Mouse (Mus musculus): ENCODE results near the gene Trmt112. TPM values are rescaled to one million over a fixed set of nuclear protein-coding genes. Genes with fewer than 3 reads are reported as not detected.

Trmt112 gene
- polyA plus RNA-seq, 1 experiment = 183 TPM

DNA sequence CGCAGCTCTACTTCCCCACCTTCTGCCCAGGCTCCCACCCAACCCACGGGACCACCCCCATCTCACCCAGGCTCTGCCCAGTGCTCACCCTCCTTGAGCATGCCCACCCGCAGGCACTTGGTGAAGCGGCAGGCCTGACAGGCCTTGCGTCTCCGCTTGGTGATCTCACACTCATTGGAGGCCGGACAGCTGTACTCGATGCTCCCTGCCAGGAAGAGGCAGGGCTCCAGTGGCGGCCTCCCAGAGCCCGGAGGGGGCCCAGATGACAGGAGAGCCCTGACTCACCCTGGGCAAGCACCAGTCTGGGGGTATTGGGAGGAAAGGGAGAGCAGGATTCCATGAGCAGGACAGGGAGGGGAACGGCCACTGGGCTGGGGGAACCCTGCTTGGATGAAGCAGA is 4.5 kb downstream of the Trmt112 start:
- no peak overlapping the region for H3K27ac ChIP-seq (ENCODE audit: control insufficient read depth, insufficient read depth, low read length)
- peaks cover 4% of the 10 kb centered on the region; the same call in 1 of the 2 replicates for H3K36me3 ChIP-seq (ENCODE audit: control insufficient read depth, insufficient read depth, low read length)
- TF ChIP-seq CTCF (IDR thresholded peaks at IDR 0.05; ENCODE audit: borderline replicate concordance, control insufficient read depth, extremely low read depth, insufficient read depth, low read length, poor library complexity) = no peak
- TF ChIP-seq POLR2A (IDR thresholded peaks at IDR 0.05; ENCODE audit: control insufficient read depth, extremely low read depth, insufficient read depth, low read length, poor library complexity) = no peak
- 98% methylated on average over 11 of the region's 11 CpGs for WGBS
- H3K4me1 ChIP-seq (replicated peaks; ENCODE audit: control insufficient read depth, insufficient read depth, low read length) = peaks cover 16% of the 10 kb centered on the region
- H3K4me3 ChIP-seq (ENCODE audit: control insufficient read depth, insufficient read depth, low read length) = no peak overlapping the region
- DNase-seq = no peak
- no peaks in the 10 kb centered on the region for H3K27me3 ChIP-seq (ENCODE audit: control insufficient read depth, insufficient read depth, low read length)

DNA sequence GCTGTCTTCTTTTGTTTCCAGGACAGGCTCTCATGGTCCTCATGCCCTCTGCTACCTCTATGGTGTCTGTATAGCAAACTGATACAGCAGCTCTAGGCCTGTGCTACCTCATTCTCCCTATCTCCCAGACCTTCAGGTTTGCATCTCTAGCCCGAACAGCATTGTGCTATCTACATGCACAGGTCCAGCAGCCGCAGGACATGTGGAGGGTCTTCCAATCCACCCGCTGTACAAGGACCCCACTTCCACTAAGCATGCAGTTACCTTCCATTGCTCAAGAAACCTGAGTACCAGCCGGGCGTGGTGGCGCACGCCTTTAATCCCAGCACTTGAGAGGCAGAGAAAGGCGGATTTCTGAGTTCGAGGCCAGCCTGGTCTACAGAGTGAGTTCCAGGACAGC is 5.0 kb downstream of the Trmt112 start:
- no peak for TF ChIP-seq CTCF (IDR thresholded peaks at IDR 0.05; ENCODE audit: borderline replicate concordance, control insufficient read depth, extremely low read depth, insufficient read depth, low read length, poor library complexity)
- TF ChIP-seq POLR2A (IDR thresholded peaks at IDR 0.05; ENCODE audit: control insufficient read depth, extremely low read depth, insufficient read depth, low read length, poor library complexity) = no peak
- peaks cover 4% of the 10 kb centered on the region; the same call in 1 of the 2 replicates for H3K36me3 ChIP-seq (ENCODE audit: control insufficient read depth, insufficient read depth, low read length)
- 98% methylated on average over 9 of the region's 9 CpGs for whole genome bisulfite sequencing

DNA sequence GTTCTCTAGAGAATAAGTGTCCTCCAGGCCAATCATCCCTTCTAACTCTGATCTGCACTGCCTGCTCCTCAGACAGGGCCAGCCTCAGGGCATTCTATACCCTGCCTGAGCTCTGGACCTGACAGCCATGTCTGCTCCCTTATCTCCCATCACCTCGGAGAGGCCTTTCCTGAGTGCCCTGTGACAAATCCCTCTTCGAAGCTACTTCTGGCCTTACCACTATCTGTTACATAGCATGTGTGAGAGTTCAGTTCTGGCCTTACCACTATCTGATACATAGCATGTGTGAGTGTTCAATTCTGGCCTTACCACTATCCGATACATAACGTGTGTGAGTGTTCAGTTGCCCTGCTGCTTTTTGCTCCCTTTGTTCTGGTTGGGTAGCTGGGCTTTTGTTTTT is 5.8 kb downstream of the Trmt112 start:
- H3K4me3 ChIP-seq (ENCODE audit: control insufficient read depth, insufficient read depth, low read length) = no peak overlapping the region
- H3K27ac ChIP-seq (ENCODE audit: control insufficient read depth, insufficient read depth, low read length) = no peak overlapping the region
- H3K4me1 ChIP-seq (replicated peaks; ENCODE audit: control insufficient read depth, insufficient read depth, low read length) = peaks cover 19% of the 10 kb centered on the region
- whole genome bisulfite sequencing = 95% methylated on average over 4 of the region's 4 CpGs
- peaks cover 4% of the 10 kb centered on the region; the same call in 1 of the 2 replicates for H3K36me3 ChIP-seq (ENCODE audit: control insufficient read depth, insufficient read depth, low read length)
- no peaks in the 10 kb centered on the region for H3K27me3 ChIP-seq (ENCODE audit: control insufficient read depth, insufficient read depth, low read length)
- TF ChIP-seq CTCF (IDR thresholded peaks at IDR 0.05; ENCODE audit: borderline replicate concordance, control insufficient read depth, extremely low read depth, insufficient read depth, low read length, poor library complexity) (no peak), POLR2A (IDR thresholded peaks at IDR 0.05; ENCODE audit: control insufficient read depth, extremely low read depth, insufficient read depth, low read length, poor library complexity) (no peak)
- DNase-seq = no peak

More for the DNA sequence above, 5.0 kb downstream of the Trmt112 start:
- Histone ChIP-seq H3K4me1 (replicated peaks; ENCODE audit: control insufficient read depth, insufficient read depth, low read length) (peaks cover 16% of the 10 kb centered on the region), H3K4me3 (ENCODE audit: control insufficient read depth, insufficient read depth, low read length) (no peak overlapping the region), H3K27ac (ENCODE audit: control insufficient read depth, insufficient read depth, low read length) (no peak overlapping the region), H3K27me3 (ENCODE audit: control insufficient read depth, insufficient read depth, low read length) (no peaks in the 10 kb centered on the region)
- DNase-seq = no peak

DNA sequence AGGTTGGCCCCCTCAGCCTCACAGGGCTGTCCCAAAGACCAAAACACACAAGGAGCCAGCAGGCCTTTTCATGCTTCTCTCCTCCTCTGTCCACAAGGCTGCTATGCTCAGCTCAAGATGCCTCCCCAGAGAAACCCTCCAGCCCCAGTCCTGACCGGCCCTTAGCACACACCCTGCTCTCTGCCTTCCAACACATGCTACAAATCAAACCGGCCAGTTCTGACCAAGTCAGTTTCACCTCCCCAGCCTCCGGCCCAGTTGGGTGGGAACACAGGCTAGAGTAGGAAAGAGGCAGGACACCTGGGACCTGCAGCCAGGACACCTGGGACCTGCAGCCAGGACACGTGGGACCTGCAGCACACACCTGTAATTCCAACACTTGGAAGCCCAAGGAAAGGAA is 7.0 kb downstream of the Trmt112 start:
- Histone ChIP-seq H3K4me3 (ENCODE audit: control insufficient read depth, insufficient read depth, low read length) (no peak overlapping the region), H3K4me1 (replicated peaks; ENCODE audit: control insufficient read depth, insufficient read depth, low read length) (peaks cover 21% of the 10 kb centered on the region), H3K27ac (ENCODE audit: control insufficient read depth, insufficient read depth, low read length) (no peak overlapping the region), H3K36me3 (ENCODE audit: control insufficient read depth, insufficient read depth, low read length) (peaks cover 4% of the 10 kb centered on the region; the same call in 1 of the 2 replicates), H3K27me3 (ENCODE audit: control insufficient read depth, insufficient read depth, low read length) (no peaks in the 10 kb centered on the region)
- no peak for DNase-seq
- 93% methylated on average over 4 of the region's 4 CpGs for WGBS
- no peak for TF ChIP-seq POLR2A (IDR thresholded peaks at IDR 0.05; ENCODE audit: control insufficient read depth, extremely low read depth, insufficient read depth, low read length, poor library complexity)
- no peak for TF ChIP-seq CTCF (IDR thresholded peaks at IDR 0.05; ENCODE audit: borderline replicate concordance, control insufficient read depth, extremely low read depth, insufficient read depth, low read length, poor library complexity)

DNA sequence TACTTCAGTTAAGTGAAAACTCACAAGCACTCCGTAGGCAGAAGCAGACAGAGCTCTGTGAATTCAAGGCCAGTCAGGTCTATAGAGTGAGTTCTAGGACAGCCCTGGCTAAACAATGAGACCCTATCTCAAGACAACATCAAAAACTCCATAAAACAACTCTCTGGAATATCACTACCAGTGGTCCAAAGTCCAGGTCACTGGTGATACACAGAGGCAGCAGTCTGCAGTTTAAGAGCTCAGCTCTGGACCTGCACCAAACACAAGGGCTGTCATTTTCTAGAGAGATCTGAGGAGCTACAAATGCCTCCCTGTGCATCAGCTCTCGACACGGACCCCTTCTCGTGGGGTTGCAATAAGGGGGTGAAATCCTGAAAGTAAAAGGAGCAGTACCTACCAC is 8.8 kb downstream of the Trmt112 start:
- DNase-seq = no peak
- no peak overlapping the region for H3K27ac ChIP-seq (ENCODE audit: control insufficient read depth, insufficient read depth, low read length)
- no peak for TF ChIP-seq CTCF (IDR thresholded peaks at IDR 0.05; ENCODE audit: borderline replicate concordance, control insufficient read depth, extremely low read depth, insufficient read depth, low read length, poor library complexity)
- TF ChIP-seq POLR2A (IDR thresholded peaks at IDR 0.05; ENCODE audit: control insufficient read depth, extremely low read depth, insufficient read depth, low read length, poor library complexity) = no peak
- H3K36me3 ChIP-seq (ENCODE audit: control insufficient read depth, insufficient read depth, low read length) = no peaks in the 10 kb centered on the region
- H3K4me3 ChIP-seq (ENCODE audit: control insufficient read depth, insufficient read depth, low read length) = no peak overlapping the region
- H3K4me1 ChIP-seq (replicated peaks; ENCODE audit: control insufficient read depth, insufficient read depth, low read length) = peaks cover 17% of the 10 kb centered on the region
- no peaks in the 10 kb centered on the region for H3K27me3 ChIP-seq (ENCODE audit: control insufficient read depth, insufficient read depth, low read length)
- 97% methylated on average over 4 of the region's 4 CpGs for WGBS

DNA sequence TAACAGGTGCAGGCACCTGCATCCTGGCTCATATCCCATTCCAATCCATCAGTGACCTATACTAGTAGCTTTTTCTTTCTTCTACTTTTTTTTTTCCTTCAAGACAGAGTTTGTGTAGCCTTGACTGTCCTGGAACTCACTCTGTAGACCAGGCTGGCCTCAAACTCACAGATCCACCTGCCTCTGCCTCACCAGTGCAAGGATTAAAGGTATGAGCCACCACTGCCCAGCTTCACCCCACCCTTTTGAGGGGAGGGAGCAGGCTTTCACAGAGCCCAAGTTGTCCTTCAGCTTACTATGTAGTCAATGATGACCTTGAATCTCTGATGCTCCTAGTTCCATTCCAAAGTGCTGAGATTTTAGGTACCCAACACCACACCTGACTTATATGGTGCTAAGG is 9.9 kb downstream of the Trmt112 start:
- Histone ChIP-seq H3K4me3 (ENCODE audit: control insufficient read depth, insufficient read depth, low read length) (no peak overlapping the region), H3K36me3 (ENCODE audit: control insufficient read depth, insufficient read depth, low read length) (no peaks in the 10 kb centered on the region), H3K4me1 (replicated peaks; ENCODE audit: control insufficient read depth, insufficient read depth, low read length) (peaks cover 17% of the 10 kb centered on the region), H3K27ac (ENCODE audit: control insufficient read depth, insufficient read depth, low read length) (no peak overlapping the region), H3K27me3 (ENCODE audit: control insufficient read depth, insufficient read depth, low read length) (no peaks in the 10 kb centered on the region)
- TF ChIP-seq POLR2A (IDR thresholded peaks at IDR 0.05; ENCODE audit: control insufficient read depth, extremely low read depth, insufficient read depth, low read length, poor library complexity) = no peak
- TF ChIP-seq CTCF (IDR thresholded peaks at IDR 0.05; ENCODE audit: borderline replicate concordance, control insufficient read depth, extremely low read depth, insufficient read depth, low read length, poor library complexity) = no peak
- no peak for DNase-seq

Data from thymus, adult 2 months (tissue).